Mouse (Mus musculus): ENCODE data around the gene Trp73. TPM values are rescaled to one million over a fixed set of nuclear protein-coding genes. Genes with fewer than 3 reads are reported as not detected.

Trp73 gene
- polyA plus RNA-seq, 1 experiment from 2014 or later = 0.17 TPM

DNA sequence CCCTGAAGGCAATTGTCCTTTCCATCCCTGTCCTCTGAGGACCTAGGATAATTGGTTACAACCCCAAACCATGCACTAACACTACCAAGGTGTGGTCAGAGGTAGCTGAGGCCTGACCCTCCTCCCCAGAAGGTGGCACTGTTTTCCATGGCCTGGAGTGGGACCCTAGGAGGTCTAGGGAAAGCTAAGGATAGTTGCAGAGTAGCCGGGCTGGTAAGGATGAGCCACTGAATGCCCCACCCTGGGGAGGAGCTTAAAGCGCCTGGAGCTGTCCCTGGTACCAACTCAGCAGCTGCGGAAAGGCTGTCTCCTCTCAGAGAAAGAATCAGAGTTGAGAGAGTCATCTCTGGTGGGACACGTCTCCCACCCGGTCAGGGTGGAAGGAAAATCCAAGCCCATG lies 69.1 kb downstream of the Trp73 start:
- 1% methylated on average over 5 of the region's 5 CpGs for WGBS
- Histone ChIP-seq H3K4me3 (ENCODE audit: low read depth, low read length) (no peak overlapping the region), H3K4me1 (ENCODE audit: insufficient read depth) (no peaks in the 10 kb centered on the region), H3K4me2 (no peak overlapping the region), H3K9me3 (ENCODE audit: low read depth, low read length) (no peaks in the 10 kb centered on the region), H3K27ac (ENCODE audit: low read depth) (no peak overlapping the region), H3K36me3 (ENCODE audit: insufficient read depth) (no peaks in the 10 kb centered on the region), H3K9ac (no peak overlapping the region), H3K27me3 (ENCODE audit: insufficient read depth, low read length) (peaks cover 20% of the 10 kb centered on the region)
- ATAC-seq (ENCODE audit: insufficient read depth) (no peak), DNase-seq (peak; percentile 74)
- peak; percentile 51 for TF ChIP-seq CTCF (IDR thresholded peaks at IDR 0.05; ENCODE audit: low read depth)

DNA sequence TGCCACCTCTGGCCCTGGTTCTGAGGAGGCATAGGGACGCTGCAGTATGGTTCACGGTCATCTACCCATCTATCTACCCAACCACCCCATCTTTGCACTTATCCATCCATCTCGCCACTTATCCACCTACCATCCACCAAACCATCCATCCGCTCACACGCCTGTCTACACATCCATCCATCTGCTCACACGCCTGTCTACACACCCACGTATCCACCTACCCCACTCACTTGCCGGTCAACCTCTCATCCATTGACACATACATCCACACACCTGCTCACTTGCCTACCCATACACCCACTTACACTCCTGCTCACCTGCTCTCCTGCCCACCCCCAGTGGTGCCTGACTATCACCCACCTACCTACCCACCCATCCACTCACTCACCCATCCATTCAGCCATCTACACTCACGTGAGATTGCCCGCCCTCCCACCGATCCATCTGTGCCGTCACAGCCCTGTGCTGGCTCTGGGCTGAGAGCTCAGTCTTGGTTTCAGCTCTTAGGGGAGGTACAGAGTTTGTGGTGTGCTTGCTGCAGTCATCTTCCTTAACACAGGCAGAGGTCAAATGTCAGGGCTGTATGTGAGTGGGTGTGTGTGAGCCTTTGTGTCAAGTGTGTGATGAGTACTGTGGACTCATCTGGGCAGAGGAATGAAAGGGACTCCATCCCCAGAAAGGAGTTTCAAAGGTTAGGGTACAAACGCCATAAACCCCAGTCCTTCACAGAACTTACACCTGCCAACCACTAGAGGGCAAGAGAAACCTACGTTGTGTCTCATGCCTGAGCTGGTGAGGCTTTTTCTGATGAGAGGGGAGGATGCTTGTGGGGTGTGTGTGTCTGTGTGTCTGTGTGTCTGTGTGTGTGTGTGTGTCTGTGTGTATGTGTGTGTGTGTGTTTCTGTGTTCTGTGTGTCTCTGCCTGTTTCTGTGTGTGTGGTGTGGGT lies 74.9 kb downstream of the Trp73 start:
- ATAC-seq (ENCODE audit: insufficient read depth) = peak; percentile 70; the same call in 1 of the 2 replicates
- TF ChIP-seq CTCF (IDR thresholded peaks at IDR 0.05; ENCODE audit: low read depth) = peak; percentile 92
- Histone ChIP-seq H3K27ac (ENCODE audit: low read depth) (no peak overlapping the region), H3K9ac (no peak overlapping the region), H3K4me2 (no peak overlapping the region), H3K4me1 (ENCODE audit: insufficient read depth) (no peaks in the 10 kb centered on the region), H3K27me3 (ENCODE audit: insufficient read depth, low read length) (no peaks in the 10 kb centered on the region), H3K4me3 (ENCODE audit: low read depth, low read length) (no peak overlapping the region), H3K9me3 (ENCODE audit: low read depth, low read length) (no peaks in the 10 kb centered on the region), H3K36me3 (ENCODE audit: insufficient read depth) (no peaks in the 10 kb centered on the region)
- 55% methylated on average over 14 of the region's 14 CpGs for WGBS
- DNase-seq = peak; percentile 65

DNA sequence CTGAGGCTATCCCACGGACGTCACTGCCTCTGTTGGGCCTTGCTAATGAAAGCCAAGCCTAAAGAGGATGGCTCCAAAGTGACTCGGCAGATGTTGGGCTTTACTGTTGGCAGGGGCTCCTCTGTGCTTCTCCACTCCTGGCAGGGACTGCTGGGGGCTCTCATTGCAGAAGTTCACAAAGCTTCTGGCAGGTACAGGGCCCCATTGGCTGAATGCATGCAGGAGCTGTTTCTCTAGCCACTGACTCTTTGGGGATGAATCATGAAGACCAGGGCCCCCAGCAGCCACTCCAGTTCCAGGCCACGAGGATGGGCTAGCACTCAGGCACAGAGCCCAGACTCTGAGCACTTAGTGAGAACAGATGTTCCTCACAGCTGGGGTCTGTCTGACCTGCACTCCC lies 82.3 kb downstream of the Trp73 start:
- Histone ChIP-seq H3K36me3 (ENCODE audit: insufficient read depth) (no peaks in the 10 kb centered on the region), H3K4me3 (ENCODE audit: low read depth, low read length) (no peak overlapping the region), H3K4me1 (ENCODE audit: insufficient read depth) (no peaks in the 10 kb centered on the region), H3K9ac (no peak overlapping the region), H3K9me3 (ENCODE audit: low read depth, low read length) (no peaks in the 10 kb centered on the region), H3K4me2 (no peak overlapping the region), H3K27ac (ENCODE audit: low read depth) (no peak overlapping the region), H3K27me3 (ENCODE audit: insufficient read depth, low read length) (no peaks in the 10 kb centered on the region)
- no peak for TF ChIP-seq CTCF (IDR thresholded peaks at IDR 0.05; ENCODE audit: low read depth)
- 47% methylated on average over 4 of the region's 4 CpGs for WGBS
- ATAC-seq (ENCODE audit: insufficient read depth) = no peak
- no peak for DNase-seq

DNA sequence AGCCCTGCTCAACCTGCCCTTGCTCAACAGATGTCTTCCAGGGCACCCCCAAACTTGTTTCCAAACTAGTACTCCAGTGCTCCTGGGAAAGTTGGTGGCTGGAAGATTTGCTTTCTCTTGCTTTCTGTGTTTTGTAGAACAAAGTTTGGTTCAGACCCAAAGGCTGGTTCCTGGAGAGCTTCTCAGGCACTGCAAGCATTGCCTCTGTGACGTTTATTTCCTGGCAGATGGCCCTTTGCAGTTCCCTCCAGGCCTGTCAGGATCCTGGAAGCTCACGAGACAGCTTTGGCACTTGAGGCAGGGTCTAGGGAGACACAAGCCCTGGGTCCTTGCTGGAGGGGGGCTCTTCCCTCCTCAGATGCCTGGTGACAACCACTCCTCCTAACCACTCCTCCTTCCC lies 83.3 kb downstream of the Trp73 start:
- H3K9ac ChIP-seq = no peak overlapping the region
- 27% methylated on average over 2 of the region's 2 CpGs for WGBS
- H3K27me3 ChIP-seq (ENCODE audit: insufficient read depth, low read length) = no peaks in the 10 kb centered on the region

DNA sequence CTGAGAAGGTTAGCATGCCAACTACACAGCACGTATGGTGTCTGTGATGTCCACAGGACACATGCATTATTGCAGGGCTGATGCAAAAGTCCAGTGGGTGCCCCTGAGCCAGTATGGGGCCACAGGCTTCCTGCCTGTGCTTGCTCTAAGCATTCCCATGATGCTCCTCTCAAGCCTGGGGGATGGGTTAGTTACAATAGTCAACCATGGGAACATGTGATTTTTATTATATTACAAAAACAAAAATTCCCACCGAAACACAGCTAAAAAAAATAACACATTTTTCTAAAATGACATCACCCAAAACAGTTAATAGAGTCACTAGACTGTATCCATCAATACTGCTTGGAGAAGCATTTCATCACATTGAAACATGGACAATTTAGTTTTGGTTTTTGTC lies 84.0 kb downstream of the Trp73 start:
- H3K9me3 ChIP-seq (ENCODE audit: low read depth, low read length) = no peaks in the 10 kb centered on the region
- H3K4me3 ChIP-seq (ENCODE audit: low read depth, low read length) = no peak overlapping the region
- H3K27me3 ChIP-seq (ENCODE audit: insufficient read depth, low read length) = no peaks in the 10 kb centered on the region
- no peak for ATAC-seq (ENCODE audit: insufficient read depth)
- WGBS = 55% methylated on average over 2 of the region's 2 CpGs
- H3K4me1 ChIP-seq (ENCODE audit: insufficient read depth) = no peaks in the 10 kb centered on the region
- H3K4me2 ChIP-seq = no peak overlapping the region
- H3K36me3 ChIP-seq (ENCODE audit: insufficient read depth) = no peaks in the 10 kb centered on the region
- no peak overlapping the region for H3K9ac ChIP-seq
- H3K27ac ChIP-seq (ENCODE audit: low read depth) = no peak overlapping the region
- no peak for TF ChIP-seq CTCF (IDR thresholded peaks at IDR 0.05; ENCODE audit: low read depth)
- DNase-seq = no peak

More for the DNA sequence above, 83.3 kb downstream of the Trp73 start:
- no peak overlapping the region for H3K4me3 ChIP-seq (ENCODE audit: low read depth, low read length)
- H3K9me3 ChIP-seq (ENCODE audit: low read depth, low read length) = no peaks in the 10 kb centered on the region
- H3K27ac ChIP-seq (ENCODE audit: low read depth) = no peak overlapping the region
- DNase-seq (no peak), ATAC-seq (ENCODE audit: insufficient read depth) (no peak)
- H3K4me2 ChIP-seq = no peak overlapping the region
- TF ChIP-seq CTCF (IDR thresholded peaks at IDR 0.05; ENCODE audit: low read depth) = no peak
- no peaks in the 10 kb centered on the region for H3K36me3 ChIP-seq (ENCODE audit: insufficient read depth)
- H3K4me1 ChIP-seq (ENCODE audit: insufficient read depth) = no peaks in the 10 kb centered on the region

DNA sequence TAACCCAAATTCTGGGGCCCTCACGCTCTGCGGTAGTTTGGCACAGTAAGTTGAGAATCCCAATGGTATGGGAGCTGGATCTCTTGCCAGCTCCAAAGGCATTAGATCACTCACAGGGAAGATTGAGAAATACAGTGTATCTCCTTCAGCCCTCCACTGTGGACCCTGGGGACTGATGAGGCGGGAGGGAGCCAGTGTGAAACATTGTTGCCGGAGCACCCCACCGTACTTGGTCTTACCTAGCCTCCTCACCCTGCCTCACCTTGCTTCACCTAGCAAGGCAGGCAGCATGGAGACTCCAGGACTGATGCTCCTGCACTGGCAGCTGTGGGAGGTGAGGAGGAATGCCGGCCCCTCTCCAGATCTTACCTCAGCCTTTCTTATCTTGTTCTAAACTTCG lies 84.5 kb downstream of the Trp73 start:
- H3K27me3 ChIP-seq (ENCODE audit: insufficient read depth, low read length) = no peaks in the 10 kb centered on the region
- WGBS = 76% methylated on average over 7 of the region's 7 CpGs
- H3K9me3 ChIP-seq (ENCODE audit: low read depth, low read length) = no peaks in the 10 kb centered on the region
- no peak overlapping the region for H3K9ac ChIP-seq
- H3K27ac ChIP-seq (ENCODE audit: low read depth) = no peak overlapping the region
- no peak overlapping the region for H3K4me3 ChIP-seq (ENCODE audit: low read depth, low read length)
- DNase-seq (no peak), ATAC-seq (ENCODE audit: insufficient read depth) (no peak)
- H3K4me2 ChIP-seq = no peak overlapping the region
- H3K4me1 ChIP-seq (ENCODE audit: insufficient read depth) = no peaks in the 10 kb centered on the region
- TF ChIP-seq CTCF (IDR thresholded peaks at IDR 0.05; ENCODE audit: low read depth) = no peak
- H3K36me3 ChIP-seq (ENCODE audit: insufficient read depth) = no peaks in the 10 kb centered on the region

DNA sequence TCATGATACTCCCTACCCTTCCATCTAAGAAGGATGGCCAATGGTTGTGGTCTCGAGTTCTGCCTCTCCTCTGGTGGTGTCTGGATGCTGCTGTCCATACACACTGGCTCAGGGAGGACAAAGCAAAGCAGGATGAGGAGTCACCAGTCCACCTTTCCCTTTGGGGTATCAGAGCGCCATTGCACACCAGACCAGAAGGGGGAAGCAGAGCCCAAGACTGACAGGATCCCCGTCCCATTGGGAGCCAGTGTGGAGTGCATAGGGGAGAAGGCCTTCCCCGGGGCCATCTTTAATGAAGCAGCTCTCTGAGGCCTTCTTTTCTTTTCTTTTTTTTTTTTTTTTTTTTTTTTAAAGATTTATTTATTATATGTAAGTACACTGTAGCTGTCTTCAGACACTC lies 86.9 kb downstream of the Trp73 start:
- Histone ChIP-seq H3K27ac (ENCODE audit: low read depth) (no peak overlapping the region), H3K4me1 (ENCODE audit: insufficient read depth) (no peaks in the 10 kb centered on the region), H3K9me3 (ENCODE audit: low read depth, low read length) (no peaks in the 10 kb centered on the region), H3K4me3 (ENCODE audit: low read depth, low read length) (no peak overlapping the region), H3K9ac (no peak overlapping the region), H3K27me3 (ENCODE audit: insufficient read depth, low read length) (no peaks in the 10 kb centered on the region), H3K36me3 (ENCODE audit: insufficient read depth) (no peaks in the 10 kb centered on the region), H3K4me2 (no peak overlapping the region)
- no peak for TF ChIP-seq CTCF (IDR thresholded peaks at IDR 0.05; ENCODE audit: low read depth)
- no peak for DNase-seq
- no peak for ATAC-seq (ENCODE audit: insufficient read depth)
- 54% methylated on average over 4 of the region's 4 CpGs for WGBS
